Mouse (Mus musculus) cortical plate, adult 2 months (tissue): ENCODE data around the gene Noct.

Source experiments
- CTCF ChIP-seq: fragments of 200-500 bp; IDR thresholded peaks from 2 replicates; pipeline ENCODE4 v1.5.1; 2011; ENCODE audit warnings: mild to moderate bottlenecking, control low read depth, low read length; ENCODE audit not compliant: insufficient read depth; ENCODE audit errors: extremely low read depth
- POLR2A ChIP-seq: fragments of 200-500 bp; IDR thresholded peaks from 2 replicates; pipeline ENCODE4 v1.6.1; 2011; ENCODE audit warnings: mild to moderate bottlenecking, low read length, control low read depth; ENCODE audit not compliant: insufficient read depth; ENCODE audit errors: extremely low read depth

DNA sequence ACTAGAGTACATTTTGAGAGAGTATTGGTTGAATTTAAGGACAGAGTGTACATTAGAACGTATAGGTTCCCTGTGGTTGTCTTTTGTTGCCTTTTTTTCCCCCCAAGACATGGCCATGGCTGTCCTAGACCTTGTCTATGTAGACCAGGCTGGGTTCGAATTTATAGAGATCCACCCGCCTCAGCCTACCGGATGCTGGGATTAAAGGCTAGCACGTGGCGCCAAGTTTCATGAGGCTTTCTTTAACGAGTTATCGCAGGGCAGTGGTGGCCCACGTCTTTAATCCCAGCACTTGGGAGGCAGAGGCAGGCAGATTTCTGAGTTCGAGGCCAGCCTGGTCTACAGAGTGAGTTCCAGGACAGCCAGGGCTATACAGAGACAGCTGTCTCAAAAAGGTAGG, 1.7 kb downstream of the Noct start:
- TF ChIP-seq CTCF (no peak), POLR2A (no peak)
